ENCODE assay signal across 9 mouse cellular contexts in genomic region chr12:96311137-96311536, GRCm38 (mm10).
DNase-seq lines count a peak whose midpoint lies in the region; ATAC-seq and TF ChIP-seq lines count a peak whose summit lies in the region.
"Had no signal": no experiment of that assay in that cellular context is flagged by ENCODE, and none has a peak within 500 bp of the region (broad histone marks: within the 10 kb centered on the region; RNA-seq: fewer than 3 reads in every experiment).

No protein-coding gene starts in this region.

- no peak overlapping the region for H3K27ac ChIP-seq in heart, postnatal 0 days (ENCODE audit: low read depth)
- H3K27ac ChIP-seq in heart, embryonic 12.5 days (ENCODE audit: poor library complexity, severe bottlenecking) = no peak overlapping the region
- H3K27ac ChIP-seq in cortical plate, adult 2 months (ENCODE audit: insufficient read depth, low read length) = no peak overlapping the region
- H3K27ac ChIP-seq: limb, embryonic 13.5 days had no signal

- WGBS in heart, postnatal 0 days = 3% methylated on average over 2 of the region's 2 CpGs
- WGBS in heart, embryonic 12.5 days = 4% methylated on average over 2 of the region's 2 CpGs

- no peak overlapping the region for H3K4me2 ChIP-seq in heart, postnatal 0 days (ENCODE audit: low read depth, low read length)
- H3K4me2 ChIP-seq in heart, embryonic 12.5 days = no peak overlapping the region
- H3K4me2 ChIP-seq: limb, embryonic 13.5 days had no signal

- H3K36me3 ChIP-seq in heart, postnatal 0 days (replicated peaks; ENCODE audit: control insufficient read depth, insufficient read depth, low read length) = no peaks in the 10 kb centered on the region
- no peaks in the 10 kb centered on the region for H3K36me3 ChIP-seq in heart, embryonic 12.5 days
- H3K36me3 ChIP-seq: limb, embryonic 13.5 days had no signal

- no peaks in the 10 kb centered on the region for H3K27me3 ChIP-seq in heart, postnatal 0 days (ENCODE audit: control insufficient read depth, insufficient read depth, low read length)
- H3K27me3 ChIP-seq in heart, embryonic 12.5 days (replicated peaks) = no peaks in the 10 kb centered on the region
- H3K27me3 ChIP-seq: limb, embryonic 13.5 days had no signal

- no peak overlapping the region for H3K4me3 ChIP-seq in heart, postnatal 0 days (ENCODE audit: low read depth, low read length)
- H3K4me3 ChIP-seq in heart, embryonic 12.5 days = no peak overlapping the region
- H3K4me3 ChIP-seq in cortical plate, adult 2 months (ENCODE audit: insufficient read depth, low read length) = no peak overlapping the region
- H3K4me3 ChIP-seq: limb, embryonic 13.5 days had no signal

- ATAC-seq in heart, postnatal 0 days (ENCODE audit: insufficient read depth, low read depth) = no peak
- ATAC-seq in heart, embryonic 12.5 days (ENCODE audit: insufficient number of reproducible peaks, low FRiP score) = no peak
- peak; percentile 87 for ATAC-seq in megakaryocyte progenitor cell, adult 5-6 weeks (replicated peaks; ENCODE audit: poor library complexity)
- ATAC-seq in erythroid progenitor cell, adult 5-6 weeks (replicated peaks; ENCODE audit: low FRiP score, poor library complexity, severe bottlenecking) = no peak

- no peaks in the 10 kb centered on the region for H3K9me3 ChIP-seq in heart, postnatal 0 days (replicated peaks; ENCODE audit: control insufficient read depth, low read length)
- no peaks in the 10 kb centered on the region for H3K9me3 ChIP-seq in heart, embryonic 12.5 days (replicated peaks)
- H3K9me3 ChIP-seq: limb, embryonic 13.5 days had no signal

- H3K4me1 ChIP-seq in heart, postnatal 0 days (ENCODE audit: control insufficient read depth, insufficient read depth) = no peaks in the 10 kb centered on the region
- no peaks in the 10 kb centered on the region for H3K4me1 ChIP-seq in heart, embryonic 12.5 days (replicated peaks)
- no peaks in the 10 kb centered on the region for H3K4me1 ChIP-seq in cortical plate, adult 2 months (ENCODE audit: control insufficient read depth, insufficient read depth, low read length)
- H3K4me1 ChIP-seq: limb, embryonic 13.5 days had no signal

- peak; percentile 31 for DNase-seq in heart, postnatal 0 days (ENCODE audit: low spot score)
- DNase-seq in 3T3-L1 (ENCODE audit: low read depth, low spot score) = peak; percentile 70
- peak; percentile 29 to 72 for DNase-seq in adrenal gland, adult (ENCODE audit: inconsistent age in 2 of 2, low spot score in 1 of 2)
- peak; percentile 6 for DNase-seq in induced T-regulatory cell, adult 2 months (ENCODE audit: low read depth)

- peak; percentile 65 for TF ChIP-seq CTCF in heart, postnatal 0 days (IDR thresholded peaks at IDR 0.05; ENCODE audit: low read depth)
- peak; percentile 32; the same call in 1 of the 2 replicates for TF ChIP-seq CTCF in cortical plate, adult 2 months (IDR thresholded peaks at IDR 0.05; ENCODE audit: extremely low read depth, insufficient read depth, low read length)

- TF ChIP-seq POLR2A in cortical plate, adult 2 months (IDR thresholded peaks at IDR 0.05; ENCODE audit: extremely low read depth, insufficient read depth, low read length) = no peak

- no peak overlapping the region for H3K9ac ChIP-seq in heart, postnatal 0 days (replicated peaks; ENCODE audit: low read depth, low read length)
- no peak overlapping the region for H3K9ac ChIP-seq in heart, embryonic 12.5 days
- H3K9ac ChIP-seq: limb, embryonic 13.5 days had no signal

- no peak for TF ChIP-seq EP300 in heart, postnatal 0 days (IDR thresholded peaks at IDR 0.05; ENCODE audit: low read depth)

Comparison
In these comparisons a context has a peak if more than half of its experiments do, and no peak if none do; other contexts are left out.
1. DNase-seq: peak in every context shown above with its lines; median percentile 70 in 3T3-L1; 50 in adrenal gland, adult; 31 in heart, postnatal 0 days; 6 in induced T-regulatory cell, adult 2 months.